Mouse (Mus musculus) gastrocnemius, adult 18-20 months (tissue): ENCODE measurements around the gene Srrm3. TPM values are rescaled to one million over a fixed set of nuclear protein-coding genes. Genes with fewer than 3 reads are reported as not detected.

Source experiments
- DNase-seq: peaks from one replicate; pipeline ENCODE4 v3.0.0; 2021; ENCODE audit warnings: low spot score
- long read RNA-seq, 2 experiments: library from polyadenylated mRNA; stranded (forward); transcript quantifications; one replicate each; pipeline ENCODE4 v2.0.0; 2021
- total RNA-seq, 2 experiments: library from RNA; stranded (reverse); gene quantifications; 2 replicates each; pipeline ENCODE4 v1.2.3; 2021

Gene Srrm3
- total RNA-seq: not detected
- long read RNA-seq, experiment 1: 0 reads
- long read RNA-seq, experiment 2: 0 reads

GRCm38 (mm10) chr5:135806555-135807262 lies at the start of gene Srrm3:
Gene Srrm3 (plus strand): TSS chr5:135806890.
- peak; percentile 88 for DNase-seq

DNA sequence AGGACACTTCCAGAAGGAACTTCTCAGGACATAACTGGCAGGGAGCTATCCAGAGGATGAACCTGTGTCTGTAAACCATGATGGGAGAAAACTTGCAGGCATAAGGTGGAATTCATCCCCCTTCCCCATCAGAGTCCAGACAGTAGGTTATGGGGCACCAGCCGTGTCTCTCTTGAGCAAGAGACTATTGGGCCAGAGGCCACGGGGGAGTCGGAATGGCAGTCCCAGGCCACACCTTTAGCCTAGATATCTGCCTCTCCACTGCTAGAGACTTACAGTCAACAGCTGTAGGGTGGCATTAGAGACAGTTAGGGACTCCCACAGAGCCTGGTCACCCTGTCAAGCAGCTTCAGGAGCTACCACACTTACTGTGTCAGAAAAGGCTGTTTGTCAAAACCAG lies 44.8 kb upstream of the Srrm3 start:
- DNase-seq: no peak

GRCm38 (mm10) chr5:135763526-135763925 lies 43.2 kb upstream of the Srrm3 start:
- DNase-seq: peak; percentile 69

GRCm38 (mm10) chr5:135764971-135765370 lies 41.7 kb upstream of the Srrm3 start:
- DNase-seq: no peak

DNA sequence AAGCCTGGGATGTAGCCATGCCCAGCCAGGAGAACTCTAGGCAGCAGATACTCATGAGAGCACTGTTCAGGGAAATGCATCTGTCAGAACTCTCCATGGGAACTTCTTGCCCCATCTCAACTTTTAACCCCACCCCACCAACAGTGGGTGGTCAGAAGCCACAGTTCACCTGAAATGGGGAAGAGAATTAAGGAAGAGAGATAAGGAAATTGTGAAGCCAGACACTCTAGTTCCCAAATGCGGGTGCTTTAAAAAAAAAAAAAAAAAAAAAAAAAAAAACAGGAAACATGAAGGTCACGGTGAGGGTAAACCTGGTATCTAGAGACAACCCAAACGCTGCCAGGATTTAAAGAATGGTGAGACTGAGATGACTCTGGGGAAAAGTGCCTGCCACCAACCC lies 34.2 kb upstream of the Srrm3 start:
- DNase-seq: no peak

DNA sequence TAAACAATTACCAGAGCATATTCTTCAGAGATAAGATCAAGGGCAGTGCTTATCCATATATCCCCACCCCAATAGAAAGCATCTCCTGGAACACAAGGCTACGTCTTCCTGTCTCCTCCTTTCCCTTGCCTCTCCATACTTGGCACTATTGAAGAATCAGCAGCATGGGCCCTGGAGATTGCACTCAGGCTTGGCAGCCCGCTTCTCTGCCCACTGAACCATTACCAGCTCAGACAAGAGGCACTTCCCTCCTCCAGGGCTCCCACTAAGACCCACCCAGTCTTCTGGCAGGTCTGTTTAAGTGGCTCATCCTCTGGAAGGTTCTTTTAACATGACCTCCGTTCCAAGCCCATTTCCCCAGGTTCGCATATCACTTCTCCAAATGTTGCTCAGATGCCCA lies 30.1 kb upstream of the Srrm3 start:
- DNase-seq: no peak

DNA sequence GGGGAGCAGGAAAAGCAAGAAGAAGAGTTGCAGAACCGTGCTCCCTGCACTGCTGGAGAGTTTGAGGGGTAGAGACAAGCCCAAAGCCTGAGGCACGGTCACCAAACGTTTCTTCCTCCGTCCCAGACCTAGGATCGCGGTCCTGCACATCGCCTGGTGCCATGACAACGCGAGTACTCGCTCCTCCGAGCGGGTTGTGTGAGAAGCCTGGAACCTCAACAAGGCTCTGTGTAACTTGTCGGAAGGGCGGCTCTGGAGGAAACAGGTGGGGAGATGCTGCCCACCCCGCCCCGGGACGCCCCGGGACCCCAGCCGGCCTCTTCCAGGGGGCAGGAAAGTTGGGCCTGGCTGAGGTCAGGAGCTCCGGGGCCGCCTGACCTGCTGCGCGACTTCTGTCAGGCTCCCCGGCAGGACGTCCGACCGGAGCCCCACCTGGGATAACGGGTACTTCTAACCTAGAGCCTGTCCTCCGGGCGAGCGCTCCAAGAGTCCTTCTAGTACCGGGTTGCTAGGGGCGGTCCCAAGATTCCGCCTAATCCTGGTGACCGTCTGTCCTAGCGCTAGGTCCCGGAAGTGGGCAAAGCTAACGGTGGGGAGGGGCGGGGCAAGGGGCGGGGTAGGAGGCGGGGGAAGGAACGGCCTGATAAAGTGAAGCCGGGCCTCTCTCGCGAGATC lies 28.8 kb upstream of the Srrm3 start, which contains the start of gene Styxl1:
TSS of gene Styxl1 (minus strand) at position 590 of the 675 bp plus-strand sequence.
- no peak for DNase-seq

DNA sequence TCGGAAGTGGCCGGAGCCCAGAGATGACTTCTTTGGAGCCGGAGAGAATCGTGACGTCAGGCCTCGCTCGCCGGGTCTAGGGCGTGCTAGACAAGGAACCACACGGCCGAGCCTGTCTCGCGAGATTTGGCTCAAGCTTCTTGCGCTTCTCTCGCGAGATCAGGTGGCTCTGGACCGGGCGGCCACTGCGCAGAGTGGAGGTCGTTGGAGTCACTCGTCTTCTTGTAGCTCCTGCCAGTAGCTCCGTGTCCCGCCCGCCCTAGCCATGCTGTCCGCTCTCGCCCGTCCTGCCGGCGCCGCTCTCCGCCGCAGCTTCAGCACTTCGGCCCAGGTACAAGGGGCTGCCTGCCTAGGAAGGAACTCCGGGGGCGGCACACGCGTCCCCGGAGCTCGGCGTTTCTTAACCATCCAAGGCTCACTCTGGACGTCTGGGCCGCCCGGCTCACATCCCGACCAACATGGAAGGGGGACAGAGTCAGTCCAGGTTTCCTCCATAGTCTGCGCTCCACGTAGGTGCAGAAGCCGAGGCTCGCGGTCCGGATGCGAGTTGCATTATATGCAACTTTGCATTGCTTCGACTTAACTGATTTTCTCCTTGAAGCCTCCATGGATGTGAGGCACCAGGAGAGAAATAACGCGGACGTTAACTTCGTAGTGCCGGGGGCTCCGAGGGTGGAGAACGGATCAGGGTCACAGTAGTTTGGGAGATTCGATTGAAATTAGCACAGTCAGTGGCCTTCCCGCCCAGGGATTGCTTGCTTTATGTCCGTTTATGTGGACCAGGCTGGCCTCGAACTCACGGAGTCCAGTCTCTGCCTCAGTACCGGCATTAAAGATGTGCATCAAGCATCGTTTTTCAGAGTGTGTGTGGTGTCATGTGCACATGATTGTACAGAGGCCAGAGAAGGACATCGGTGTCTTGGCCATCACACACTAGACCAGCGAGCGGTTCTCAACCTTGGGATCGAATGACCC lies 27.9 kb upstream of the Srrm3 start, which contains the start of gene Mdh2:
TSS of gene Mdh2 (plus strand) at position 10 of the 975 bp plus-strand sequence.
- peak; percentile 100 for DNase-seq

- DNase-seq: no peak
Measured at GRCm38 (mm10) chr5:135780331-135780730, 26.4 kb upstream of the Srrm3 start.

DNA sequence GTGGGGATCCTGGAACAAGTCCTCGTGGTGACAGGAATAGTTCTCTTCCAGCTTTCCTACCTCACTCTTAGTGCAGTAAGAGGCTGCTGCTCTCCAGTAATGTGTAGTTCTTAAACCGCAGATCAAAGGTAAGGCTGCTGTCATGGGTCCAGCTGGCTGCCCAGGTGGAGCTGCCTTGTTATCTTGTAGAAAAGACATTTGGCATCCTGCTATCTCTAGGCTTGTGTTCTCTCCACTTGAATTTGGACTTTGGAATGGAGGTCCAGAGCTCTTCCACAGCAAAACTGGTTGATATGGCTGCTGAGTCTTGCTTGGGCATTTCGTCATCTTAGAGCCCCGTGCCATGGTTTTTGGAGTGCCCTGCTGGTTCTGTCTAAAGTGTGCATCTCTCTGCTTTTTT lies 23.8 kb upstream of the Srrm3 start:
- no peak for DNase-seq

DNA sequence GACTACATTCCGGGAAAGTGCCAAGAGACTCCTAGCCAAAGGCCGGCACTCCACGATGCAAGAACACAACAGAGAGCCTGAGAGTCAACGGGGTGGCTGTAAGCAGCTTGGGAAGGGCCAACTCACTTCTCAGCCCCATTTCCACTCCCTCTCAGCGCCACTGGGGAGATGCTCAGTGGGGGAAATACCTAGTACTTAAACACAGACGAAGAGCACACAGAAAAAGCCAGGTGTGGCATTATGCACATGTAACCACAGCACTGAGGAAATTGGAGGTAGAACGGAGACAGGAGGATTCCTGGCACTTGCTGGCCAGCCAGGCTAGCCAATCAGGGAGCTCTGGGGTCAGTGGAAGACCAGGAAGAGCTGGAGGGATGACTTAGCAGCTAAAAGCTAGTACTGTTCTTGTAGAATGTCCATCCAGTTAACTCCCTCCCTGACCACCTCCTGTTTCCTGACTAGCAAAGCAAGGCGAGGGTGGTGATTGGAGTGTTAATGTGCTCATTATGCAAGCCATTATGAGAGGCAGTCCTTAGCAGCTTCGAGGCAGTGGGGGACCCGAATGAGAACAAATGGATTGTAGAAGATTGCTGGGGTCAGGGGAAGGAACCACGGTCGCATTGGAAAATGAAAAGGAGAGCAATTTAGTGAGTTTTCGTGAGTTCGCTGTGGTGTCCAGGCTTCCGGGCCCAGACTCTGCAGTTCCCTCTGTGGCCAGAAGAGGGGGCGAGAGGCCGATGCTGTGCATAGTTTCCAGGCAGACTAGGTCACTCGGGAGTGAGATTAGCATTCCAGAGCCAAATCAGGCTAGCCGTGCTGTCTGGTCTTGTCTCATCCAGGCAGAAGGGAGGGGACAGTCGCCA lies 12.5 kb upstream of the Srrm3 start:
- peak; percentile 85 for DNase-seq

DNA sequence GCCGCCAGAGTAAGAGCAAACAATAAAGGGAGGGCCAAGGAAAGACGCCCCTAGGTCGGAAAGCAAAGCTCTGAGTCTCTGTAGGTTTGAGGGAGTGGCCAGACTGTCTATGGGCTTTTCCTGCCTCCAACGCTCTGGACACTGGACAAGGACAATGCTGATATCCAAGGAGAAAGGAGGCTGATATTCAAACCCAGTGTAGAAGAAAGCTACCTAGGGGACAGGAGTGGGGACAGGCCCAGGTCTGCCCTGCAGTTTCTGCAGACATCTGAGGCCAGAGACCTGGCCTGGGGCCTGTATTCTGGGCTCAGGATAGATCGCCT lies 11.9 kb upstream of the Srrm3 start:
- DNase-seq: no peak

DNA sequence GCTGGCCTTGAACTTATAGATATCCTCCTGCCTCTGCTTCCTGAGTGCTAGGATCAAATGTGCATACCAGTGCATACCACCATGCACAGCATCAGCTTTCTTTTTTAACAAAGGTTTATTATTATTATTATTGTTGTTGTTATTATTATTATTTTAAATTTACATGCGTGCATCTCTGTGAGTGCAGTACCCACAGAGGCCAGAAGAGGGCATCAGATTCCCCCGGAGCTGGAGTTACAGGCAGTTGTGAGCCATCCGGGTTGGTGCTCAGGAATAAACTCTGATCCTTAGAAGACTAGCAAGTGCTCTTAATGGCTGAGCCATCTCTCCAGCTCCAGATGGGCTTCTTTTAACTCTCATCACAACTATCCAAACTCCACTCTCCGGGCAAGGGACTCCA lies 6.9 kb upstream of the Srrm3 start:
- DNase-seq: no peak

DNA sequence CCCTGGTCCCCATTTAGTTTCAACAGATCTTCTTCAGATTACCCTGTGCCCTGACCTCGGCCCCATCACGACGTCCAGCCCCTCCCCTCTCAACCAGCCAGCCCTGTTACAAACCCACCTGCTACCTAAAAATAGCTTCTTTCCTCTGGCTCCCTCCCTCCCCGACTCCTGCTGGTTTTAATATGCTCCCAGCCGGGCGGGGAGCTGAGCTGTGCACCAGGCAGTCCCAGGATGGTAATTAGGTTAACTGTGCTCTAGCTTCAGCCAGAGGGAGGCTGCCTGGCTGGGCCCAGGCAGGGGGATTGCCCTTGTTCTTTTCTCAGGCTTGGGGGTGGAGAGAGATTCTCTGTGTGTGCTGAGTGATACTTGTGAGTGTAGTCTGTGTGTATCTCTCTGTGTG lies 5.8 kb upstream of the Srrm3 start:
- DNase-seq: peak; percentile 31

DNA sequence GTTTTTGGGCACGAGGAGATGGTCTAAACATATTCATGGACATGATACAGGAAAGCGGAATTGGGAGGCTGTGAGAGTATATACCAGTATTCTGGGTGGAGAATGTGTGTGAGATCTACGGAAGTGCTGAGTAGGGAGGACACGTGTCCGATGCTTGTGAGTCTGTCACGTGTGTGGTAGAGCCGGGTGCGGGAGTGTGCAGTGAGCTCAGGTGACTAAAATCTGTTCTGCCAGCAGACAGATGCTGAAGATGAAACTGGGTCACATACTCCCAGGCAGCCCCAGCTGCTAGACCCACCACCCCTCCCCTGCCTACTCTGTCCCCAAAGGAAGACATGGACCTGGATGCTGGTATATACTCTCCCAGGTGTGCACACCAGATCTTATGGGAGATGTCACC lies 4.0 kb upstream of the Srrm3 start:
- DNase-seq: no peak

- no peak for DNase-seq
Measured at GRCm38 (mm10) chr5:135803135-135803534, 3.6 kb upstream of the Srrm3 start.

DNA sequence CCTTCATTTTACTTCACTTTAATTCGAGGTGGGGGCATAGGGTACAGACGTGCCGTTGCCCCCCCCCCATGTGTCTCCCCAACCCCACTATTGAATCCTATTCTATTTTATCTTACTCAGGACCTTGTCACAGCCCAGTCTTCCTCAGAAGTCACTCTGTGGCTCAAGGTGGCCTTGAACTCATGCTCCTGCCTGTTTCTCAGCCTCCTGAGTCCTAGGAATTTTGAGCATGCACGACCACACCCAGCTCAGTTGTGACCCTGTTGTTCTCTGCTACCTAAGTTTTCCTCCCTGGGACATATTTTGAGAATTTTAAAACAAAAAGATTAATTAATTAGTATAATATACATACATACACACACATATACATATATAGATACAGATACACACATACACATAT lies 3.0 kb upstream of the Srrm3 start:
- DNase-seq: no peak

GRCm38 (mm10) chr5:135804735-135805134 lies 2.0 kb upstream of the Srrm3 start:
- DNase-seq: no peak

DNA sequence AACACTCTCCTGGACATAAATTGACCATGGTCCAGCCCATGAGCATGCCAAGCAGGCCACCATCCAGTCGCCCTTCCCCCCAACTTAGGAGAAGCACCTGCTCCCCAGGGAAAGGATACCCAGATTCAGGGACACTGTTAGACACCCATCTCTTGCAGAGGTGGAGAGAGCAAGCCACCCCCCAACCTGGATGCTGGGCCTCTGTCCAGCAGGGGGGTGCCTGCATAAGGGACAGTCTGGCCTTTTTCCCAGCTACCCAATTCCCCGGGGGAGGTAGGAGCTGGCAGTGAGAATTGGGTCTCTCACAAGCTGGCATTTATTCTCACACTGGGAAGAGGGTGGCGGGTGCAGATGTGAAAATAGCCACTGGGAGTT lies 560 bp downstream of the Srrm3 start:
- no peak for DNase-seq

DNA sequence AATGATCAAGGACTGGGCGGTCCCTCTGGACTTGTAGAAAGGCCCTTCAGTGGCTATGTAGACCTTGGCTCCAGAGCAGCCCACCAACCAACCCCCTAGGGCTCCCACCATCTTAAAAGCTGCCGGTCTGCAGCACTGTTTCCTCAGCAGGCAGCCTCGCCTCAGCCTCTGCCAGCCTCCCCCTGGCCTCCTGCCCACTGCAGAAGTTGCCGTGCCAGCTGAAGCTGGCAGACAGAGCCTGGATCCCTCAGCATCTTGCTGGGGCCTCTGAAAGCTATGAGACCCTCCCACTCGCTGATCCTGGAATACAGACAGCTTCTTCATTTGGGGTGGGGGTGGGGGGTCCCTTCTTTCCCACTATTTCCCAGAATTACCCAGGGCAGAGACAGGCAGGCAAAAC lies 6.3 kb downstream of the Srrm3 start:
- no peak for DNase-seq

DNA sequence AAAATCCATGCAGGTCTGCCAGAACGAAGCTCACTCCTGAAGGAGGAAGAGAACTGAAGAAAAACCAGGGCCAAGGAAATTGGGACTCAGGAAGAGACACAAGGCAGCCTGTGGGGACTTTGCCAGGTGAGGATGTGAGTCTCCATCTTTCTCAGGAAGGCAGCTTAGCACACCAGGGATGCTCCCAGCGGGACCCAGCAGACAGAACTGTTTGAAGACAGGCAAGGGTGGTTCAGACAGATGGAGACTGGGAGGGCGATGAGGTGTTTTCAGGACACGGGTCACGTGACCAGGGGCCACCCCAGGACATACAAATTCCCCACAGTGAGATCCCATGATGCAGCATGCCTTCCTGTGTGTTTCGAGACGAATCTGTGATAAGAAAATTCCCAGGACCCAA lies 11.8 kb downstream of the Srrm3 start:
- DNase-seq: no peak
